18 mouse cellular contexts compared by ENCODE assay signal in genomic region chr1:140810170-140810569, GRCm38 (mm10).
"Had no signal": no experiment of that assay in that cellular context is flagged by ENCODE, and none has a peak within 500 bp of the region (broad histone marks: within the 10 kb centered on the region; RNA-seq: fewer than 3 reads in every experiment).

No protein-coding gene starts in this region.

- H3K27me3 ChIP-seq: midbrain, embryonic 12.5 days; neural tube, embryonic 13.5 days; neural tube, embryonic 15.5 days had no signal

- H3K27ac ChIP-seq: midbrain, embryonic 10.5 days; midbrain, embryonic 12.5 days; neural tube, embryonic 13.5 days; neural tube, embryonic 15.5 days had no signal

- DNase-seq: lung, embryonic 14.5 days; lung, postnatal 10 days; lung, postnatal 4 days; midbrain, embryonic 14.5 days; retina, postnatal 1 day; right cerebral cortex, adult 18-20 months; right cerebral cortex, postnatal 25 days; right cerebral cortex, postnatal 4 days; spleen, adult 18-20 months; thymus, adult 18-20 months; thymus, postnatal 14 days; thymus, postnatal 36 days had no signal

- H3K36me3 ChIP-seq: midbrain, embryonic 10.5 days; midbrain, embryonic 12.5 days; neural tube, embryonic 13.5 days; neural tube, embryonic 15.5 days had no signal

- H3K9ac ChIP-seq: lung, embryonic 14.5 days; midbrain, embryonic 12.5 days; neural tube, embryonic 13.5 days; neural tube, embryonic 15.5 days had no signal

- ATAC-seq: midbrain, embryonic 16.5 days had no signal

- H3K4me1 ChIP-seq: midbrain, embryonic 10.5 days; midbrain, embryonic 12.5 days; neural tube, embryonic 13.5 days; neural tube, embryonic 15.5 days had no signal

- H3K4me2 ChIP-seq: lung, embryonic 14.5 days; midbrain, embryonic 12.5 days; neural tube, embryonic 13.5 days; neural tube, embryonic 15.5 days had no signal

- H3K9me3 ChIP-seq: midbrain, embryonic 10.5 days; midbrain, embryonic 12.5 days; neural tube, embryonic 13.5 days; neural tube, embryonic 15.5 days had no signal

- H3K4me3 ChIP-seq: midbrain, embryonic 10.5 days; midbrain, embryonic 12.5 days; myocyte; neural tube, embryonic 13.5 days; neural tube, embryonic 15.5 days had no signal
